Mouse (Mus musculus) midbrain, embryonic 12.5 days (tissue): ENCODE data around the gene Gpr183. TPM values are rescaled to one million over a fixed set of nuclear protein-coding genes. Genes with fewer than 3 reads are reported as not detected.

Source experiments
- ATAC-seq: fragments of 200-750 bp; cut with Nextera tagmentation; 2 replicates; pipeline ENCODE4 v1.8.0; 2017; ENCODE audit warnings: low read depth, moderate TSS enrichment, moderate library complexity; ENCODE audit not compliant: low FRiP score
- H3K27ac ChIP-seq: fragments of 300-500 bp; sonication (generic); replicated peaks from 2 replicates; pipeline ENCODE4 v1.5.1; 2016; ENCODE audit warnings: mild to moderate bottlenecking
- H3K27me3 ChIP-seq: fragments of 300-500 bp; sonication (generic); 2 replicates; pipeline ENCODE4 v1.6.1; 2016; ENCODE audit warnings: mild to moderate bottlenecking
- H3K36me3 ChIP-seq: fragments of 300-500 bp; sonication (generic); 2 replicates; pipeline ENCODE4 v1.6.1; 2016
- H3K4me1 ChIP-seq: fragments of 300-500 bp; sonication (generic); 2 replicates; pipeline ENCODE4 v1.6.1; 2016
- H3K4me2 ChIP-seq: fragments of 300-500 bp; sonication (generic); replicated peaks from 2 replicates; pipeline ENCODE4 v1.6.1; 2016; ENCODE audit warnings: mild to moderate bottlenecking, moderate library complexity
- H3K4me3 ChIP-seq: fragments of 300-500 bp; sonication (generic); 2 replicates; pipeline ENCODE4 v1.5.1; 2016; ENCODE audit warnings: mild to moderate bottlenecking
- H3K9ac ChIP-seq: fragments of 300-500 bp; sonication (generic); replicated peaks from 2 replicates; pipeline ENCODE4 v1.6.1; 2016; ENCODE audit warnings: mild to moderate bottlenecking, moderate library complexity
- H3K9me3 ChIP-seq: fragments of 300-500 bp; sonication (generic); 2 replicates; pipeline ENCODE4 v1.6.1; 2016; ENCODE audit warnings: mild to moderate bottlenecking
- WGBS: fragments of 180-500 bp; shearing (Covaris S2); methylation state at CpG from one replicate; pipeline ENCODE4 v1.1.7; 2016; 5-methylcytosine and 5-hydroxymethylcytosine counted together
- polyA plus RNA-seq: library from polyadenylated mRNA; unstranded; fragments of >200 nt; fragmentation: Nextera tagmentation; extraction: Ambion mirVana; gene quantifications from 2 replicates; pipeline ENCODE4 v1.2.1, GENCODE M21; 2016

Gene Gpr183
- polyA plus RNA-seq = 1.2 TPM in 2 replicates

- peaks cover 4% of the 10 kb centered on the region; the same call in 1 of the 2 replicates for H3K4me1 ChIP-seq
- H3K27me3 ChIP-seq = no peaks in the 10 kb centered on the region
- ATAC-seq = no peak
- H3K4me3 ChIP-seq = no peak within 1 kb of the TSS
- no peaks in the 10 kb centered on the region for H3K9me3 ChIP-seq
- H3K36me3 ChIP-seq = no peaks in the 10 kb centered on the region
- 75% methylated on average over 6 of the region's 6 CpGs for WGBS
- no peak within 1 kb of the TSS for H3K4me2 ChIP-seq
- no peak within 1 kb of the TSS for H3K27ac ChIP-seq
- H3K9ac ChIP-seq = no peak within 1 kb of the TSS
Measured at GRCm38 (mm10) chr14:121964990-121965389, at the start of gene Gpr183. Gpr183 (minus strand) TSS chr14:121965195.

GRCm38 (mm10) chr14:122013417-122013951, 48.5 kb upstream of the Gpr183 start:
- peak; percentile 38; the same call in 1 of the 2 replicates for ATAC-seq
- no peaks in the 10 kb centered on the region for H3K4me1 ChIP-seq
- H3K27me3 ChIP-seq = no peaks in the 10 kb centered on the region
- H3K9me3 ChIP-seq = no peaks in the 10 kb centered on the region
- no peak overlapping the region for H3K9ac ChIP-seq
- H3K36me3 ChIP-seq = peaks cover 23% of the 10 kb centered on the region
- H3K4me3 ChIP-seq = no peak overlapping the region
- 85% methylated on average over 14 of the region's 14 CpGs for WGBS
- H3K27ac ChIP-seq = no peak overlapping the region
- H3K4me2 ChIP-seq = no peak overlapping the region

GRCm38 (mm10) chr14:122012814-122013213, 47.8 kb upstream of the Gpr183 start:
- no peak overlapping the region for H3K4me2 ChIP-seq
- H3K27me3 ChIP-seq = no peaks in the 10 kb centered on the region
- H3K27ac ChIP-seq = no peak overlapping the region
- H3K9me3 ChIP-seq = no peaks in the 10 kb centered on the region
- peaks cover 23% of the 10 kb centered on the region for H3K36me3 ChIP-seq
- H3K4me1 ChIP-seq = no peaks in the 10 kb centered on the region
- WGBS = 78% methylated on average over 13 of the region's 13 CpGs
- no peak for ATAC-seq
- H3K4me3 ChIP-seq = no peak overlapping the region
- H3K9ac ChIP-seq = no peak overlapping the region

- Histone ChIP-seq H3K4me3 (no peak overlapping the region), H3K4me2 (no peak overlapping the region), H3K36me3 (peaks cover 23% of the 10 kb centered on the region), H3K27ac (no peak overlapping the region), H3K4me1 (no peaks in the 10 kb centered on the region), H3K27me3 (no peaks in the 10 kb centered on the region), H3K9ac (no peak overlapping the region), H3K9me3 (no peaks in the 10 kb centered on the region)
- ATAC-seq = no peak
- WGBS = 81% methylated on average over 5 of the region's 5 CpGs
Measured at GRCm38 (mm10) chr14:122012193-122012592, 47.2 kb upstream of the Gpr183 start.

- Histone ChIP-seq H3K4me2 (no peak overlapping the region), H3K9me3 (no peaks in the 10 kb centered on the region), H3K36me3 (peaks cover 23% of the 10 kb centered on the region), H3K27me3 (no peaks in the 10 kb centered on the region), H3K27ac (no peak overlapping the region), H3K9ac (no peak overlapping the region), H3K4me3 (no peak overlapping the region), H3K4me1 (no peaks in the 10 kb centered on the region)
- WGBS = 96% methylated on average over 8 of the region's 8 CpGs
- no peak for ATAC-seq
Measured at GRCm38 (mm10) chr14:122011768-122012167, 46.8 kb upstream of the Gpr183 start.

GRCm38 (mm10) chr14:122010301-122010700, 45.3 kb upstream of the Gpr183 start:
- ATAC-seq = no peak
- Histone ChIP-seq H3K4me3 (no peak overlapping the region), H3K36me3 (peaks cover 20% of the 10 kb centered on the region), H3K9ac (no peak overlapping the region), H3K4me2 (no peak overlapping the region), H3K4me1 (no peaks in the 10 kb centered on the region), H3K9me3 (no peaks in the 10 kb centered on the region), H3K27ac (no peak overlapping the region), H3K27me3 (no peaks in the 10 kb centered on the region)
- 91% methylated on average over 7 of the region's 7 CpGs for WGBS

GRCm38 (mm10) chr14:122009502-122009901, 44.5 kb upstream of the Gpr183 start:
- no peak overlapping the region for H3K27ac ChIP-seq
- ATAC-seq = no peak
- H3K4me2 ChIP-seq = no peak overlapping the region
- WGBS = 93% methylated on average over 13 of the region's 13 CpGs
- H3K4me1 ChIP-seq = no peaks in the 10 kb centered on the region
- H3K27me3 ChIP-seq = no peaks in the 10 kb centered on the region
- H3K36me3 ChIP-seq = peaks cover 18% of the 10 kb centered on the region
- H3K4me3 ChIP-seq = no peak overlapping the region
- H3K9me3 ChIP-seq = no peaks in the 10 kb centered on the region
- H3K9ac ChIP-seq = no peak overlapping the region

- Histone ChIP-seq H3K4me2 (no peak overlapping the region), H3K4me3 (no peak overlapping the region), H3K27ac (no peak overlapping the region), H3K4me1 (no peaks in the 10 kb centered on the region), H3K9me3 (no peaks in the 10 kb centered on the region), H3K27me3 (no peaks in the 10 kb centered on the region), H3K9ac (no peak overlapping the region), H3K36me3 (peaks cover 14% of the 10 kb centered on the region)
- no peak for ATAC-seq
- 87% methylated on average over 4 of the region's 4 CpGs for WGBS
Measured at GRCm38 (mm10) chr14:122008261-122008660, 43.3 kb upstream of the Gpr183 start.

GRCm38 (mm10) chr14:122003812-122004211, 38.8 kb upstream of the Gpr183 start:
- no peaks in the 10 kb centered on the region for H3K4me1 ChIP-seq
- no peak overlapping the region for H3K9ac ChIP-seq
- H3K9me3 ChIP-seq = no peaks in the 10 kb centered on the region
- H3K27ac ChIP-seq = no peak overlapping the region
- H3K4me2 ChIP-seq = no peak overlapping the region
- ATAC-seq = no peak
- no peaks in the 10 kb centered on the region for H3K27me3 ChIP-seq
- H3K36me3 ChIP-seq = peaks cover 7% of the 10 kb centered on the region; the same call in 1 of the 2 replicates
- no peak overlapping the region for H3K4me3 ChIP-seq

GRCm38 (mm10) chr14:122002224-122002623, 37.2 kb upstream of the Gpr183 start:
- ATAC-seq = no peak
- Histone ChIP-seq H3K27me3 (no peaks in the 10 kb centered on the region), H3K9me3 (no peaks in the 10 kb centered on the region), H3K36me3 (peaks cover 4% of the 10 kb centered on the region; the same call in 1 of the 2 replicates), H3K4me1 (no peaks in the 10 kb centered on the region), H3K27ac (no peak overlapping the region), H3K4me2 (no peak overlapping the region), H3K4me3 (no peak overlapping the region), H3K9ac (no peak overlapping the region)
- 90% methylated on average over 7 of the region's 7 CpGs for WGBS

GRCm38 (mm10) chr14:122000346-122001105, 35.5 kb upstream of the Gpr183 start:
- no peak for ATAC-seq
- no peak overlapping the region for H3K27ac ChIP-seq
- peaks cover 19% of the 10 kb centered on the region for H3K36me3 ChIP-seq
- H3K4me2 ChIP-seq = no peak overlapping the region
- H3K4me1 ChIP-seq = no peaks in the 10 kb centered on the region
- no peak overlapping the region for H3K9ac ChIP-seq
- H3K4me3 ChIP-seq = no peak overlapping the region
- no peaks in the 10 kb centered on the region for H3K27me3 ChIP-seq
- 92% methylated on average over 17 of the region's 17 CpGs for WGBS
- H3K9me3 ChIP-seq = no peaks in the 10 kb centered on the region

GRCm38 (mm10) chr14:121999455-121999854, 34.5 kb upstream of the Gpr183 start:
- Histone ChIP-seq H3K36me3 (peaks cover 29% of the 10 kb centered on the region), H3K9ac (no peak overlapping the region), H3K27ac (no peak overlapping the region), H3K4me2 (no peak overlapping the region), H3K4me1 (no peaks in the 10 kb centered on the region), H3K9me3 (no peaks in the 10 kb centered on the region), H3K4me3 (no peak overlapping the region), H3K27me3 (no peaks in the 10 kb centered on the region)
- ATAC-seq = no peak
- WGBS = 88% methylated on average over 8 of the region's 8 CpGs
